Mouse (Mus musculus): Measurements from ENCODE around the gene 2310002L09Rik.
"Not testable (repeated sequence)": the region's sequence is repeated elsewhere in the genome, so short reads cannot be mapped to it uniquely, and the experiment has no call there.

Gene 2310002L09Rik

GRCm38 (mm10) chr4:73950375-73950896, at the start of gene 2310002L09Rik:
2310002L09Rik (minus strand) TSS chr4:73950846.
- DNase-seq, result no peak

GRCm38 (mm10) chr4:73980454-73980853, 29.8 kb upstream of the 2310002L09Rik start:
- no peak for DNase-seq

GRCm38 (mm10) chr4:73920660-73921059, 30.0 kb downstream of the 2310002L09Rik start, which contains the start of gene Gm11756:
Gm11756 (minus strand) TSS chr4:73920760.
- not testable (repeated sequence) for DNase-seq

- not testable (repeated sequence) for DNase-seq
Observed at GRCm38 (mm10) chr4:73905853-73906252, 44.8 kb downstream of the 2310002L09Rik start, which contains the start of gene Gm13871. Gm13871 (minus strand) TSS chr4:73905953.

GRCm38 (mm10) chr4:73891012-73891411, 59.6 kb downstream of the 2310002L09Rik start, which contains the start of gene Gm11757:
Gm11757 (minus strand) TSS chr4:73891112.
- DNase-seq, result not testable (repeated sequence)

Data from kidney, postnatal 4 days (tissue).